Mouse (Mus musculus) gastrocnemius, postnatal 14 days (tissue): Measurements from ENCODE around the gene Sppl2c. TPM values are rescaled to one million over a fixed set of nuclear protein-coding genes. Genes with fewer than 3 reads are reported as not detected.

ENCODE experiments used
- DNase-seq: peaks from one replicate; pipeline ENCODE4 v3.0.0; 2021; ENCODE audit warnings: mixed read lengths
- intact Hi-C: fragments of 180-260 bp; cut with DNase I; formaldehyde crosslinking; loops from one replicate; pipeline ENCODE4 v1.15.1; 2025; ENCODE audit warnings: low total_unique reads
- long read RNA-seq, 2 experiments: library from polyadenylated mRNA; stranded (forward); transcript quantifications; one replicate each; pipeline ENCODE4 v2.0.0; 2021
- total RNA-seq, 2 experiments: library from RNA; stranded (reverse); gene quantifications; 2 replicates each; pipeline ENCODE4 v1.2.3; 2021

Sppl2c gene
- not detected for total RNA-seq
- long read RNA-seq, experiment 1, result 0 reads
- long read RNA-seq, experiment 2, result 0 reads

DNA sequence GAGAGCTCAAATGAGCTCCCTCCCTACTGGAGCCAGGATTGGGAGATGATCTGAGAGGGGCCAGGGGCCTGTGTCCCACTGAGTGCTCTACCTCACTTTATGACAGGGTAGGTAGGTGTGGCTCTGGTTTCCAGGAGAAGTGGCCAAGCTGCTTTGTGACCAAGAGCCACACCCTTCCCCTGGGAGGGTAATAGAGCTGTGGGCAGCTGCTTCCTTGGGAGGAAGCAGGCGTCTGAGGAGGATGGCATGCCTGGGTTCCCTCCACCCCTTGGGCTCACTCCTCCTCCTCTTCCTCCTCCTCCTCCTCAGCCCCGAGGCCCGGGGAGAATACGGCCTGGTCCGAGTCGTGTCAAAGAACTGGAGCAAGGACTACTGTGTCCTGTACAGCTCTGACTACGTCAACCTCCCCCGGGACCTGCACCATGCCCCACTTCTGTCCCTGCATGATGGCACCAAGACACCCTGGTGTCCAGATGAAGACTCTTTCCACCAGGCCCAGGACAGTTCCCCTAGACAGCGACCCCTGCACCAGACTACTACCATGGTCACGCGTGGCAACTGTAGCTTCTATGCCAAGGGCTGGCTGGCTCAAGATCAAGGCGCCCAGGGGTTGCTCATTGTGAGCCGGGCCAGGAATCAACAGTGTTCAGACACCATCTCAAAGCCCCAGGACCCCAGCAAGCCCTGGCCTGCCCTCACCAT lies at the start of gene Sppl2c:
Gene Sppl2c (plus strand): TSS at position 193 of the 702 bp plus-strand sequence.
- DNase-seq, result no peak
- intact Hi-C loops, result no loop called here

GRCm38 (mm10) chr11:104138976-104139375 lies 47.2 kb upstream of the Sppl2c start:
- DNase-seq, result no peak
- intact Hi-C loops, result no loop called here

DNA sequence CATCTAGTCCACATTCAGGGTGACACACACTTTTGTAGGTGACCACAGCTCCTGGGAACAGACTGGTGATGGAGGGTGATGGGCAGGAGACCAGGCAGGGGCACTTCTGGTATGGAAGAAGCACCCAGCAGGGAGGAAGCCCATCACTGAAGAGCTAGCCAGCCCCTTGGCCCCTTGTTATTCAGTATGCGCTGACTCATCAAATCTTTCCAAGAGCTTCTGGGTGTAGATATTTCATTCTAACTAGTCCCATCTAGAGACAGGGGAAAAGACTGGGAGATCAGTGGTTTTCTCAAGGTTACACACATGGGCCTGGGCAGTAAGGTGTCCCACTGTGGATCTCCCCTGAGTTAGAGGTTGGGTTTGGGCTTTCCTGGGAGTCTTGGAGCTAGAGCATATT lies 41.2 kb upstream of the Sppl2c start:
- intact Hi-C loops, result no loop called here
- no peak for DNase-seq

DNA sequence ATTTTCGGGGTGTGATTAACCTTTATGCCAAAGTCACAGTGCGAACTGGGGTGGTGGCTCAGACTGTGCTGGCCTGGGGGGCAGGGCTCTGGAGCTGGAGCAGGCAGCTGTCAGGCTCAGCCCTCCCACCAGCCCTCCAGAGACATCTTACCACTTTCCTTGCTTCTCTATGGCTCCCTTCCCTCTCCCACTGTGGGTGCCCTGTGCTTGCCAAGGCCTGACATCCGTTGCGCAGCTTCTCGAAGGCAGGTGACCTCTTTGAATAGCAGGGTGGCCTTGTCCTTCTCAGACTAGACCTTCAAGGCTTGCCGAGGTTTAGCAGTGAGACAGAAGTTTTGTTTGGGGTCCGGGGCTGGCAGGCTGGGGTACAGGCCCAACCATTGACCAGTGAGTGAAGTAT lies 37.3 kb upstream of the Sppl2c start:
- DNase-seq, result no peak
- intact Hi-C loops, result no loop called here

DNA sequence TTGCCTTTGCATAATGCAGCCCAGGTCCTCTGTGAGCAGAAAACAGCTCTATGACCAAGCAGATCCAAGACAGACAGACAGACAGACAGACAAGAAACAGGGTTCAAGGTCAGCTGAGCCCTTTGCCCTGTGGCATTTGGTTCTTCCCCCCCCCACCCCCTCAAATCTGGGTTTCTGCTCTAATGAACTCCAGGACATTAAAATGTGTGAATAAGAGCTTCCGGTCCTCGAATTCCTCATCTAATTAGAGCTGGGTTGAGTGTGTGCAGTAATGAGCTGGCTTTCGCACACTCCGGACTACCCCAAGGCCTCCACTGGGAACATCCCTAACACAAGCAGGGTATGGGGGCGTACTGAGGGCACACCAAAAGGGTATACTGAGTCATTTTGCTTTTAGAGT lies 35.2 kb upstream of the Sppl2c start:
- DNase-seq, result no peak
- intact Hi-C loops, result no loop called here

- no peak for DNase-seq
- intact Hi-C loops, result no loop called here
These were observed 31.8 kb upstream of the Sppl2c start for GRCm38 (mm10) chr11:104154332-104154731.

- intact Hi-C loops, result no loop called here
- DNase-seq, result no peak
These were observed 31.1 kb upstream of the Sppl2c start for GRCm38 (mm10) chr11:104154820-104155635.

DNA sequence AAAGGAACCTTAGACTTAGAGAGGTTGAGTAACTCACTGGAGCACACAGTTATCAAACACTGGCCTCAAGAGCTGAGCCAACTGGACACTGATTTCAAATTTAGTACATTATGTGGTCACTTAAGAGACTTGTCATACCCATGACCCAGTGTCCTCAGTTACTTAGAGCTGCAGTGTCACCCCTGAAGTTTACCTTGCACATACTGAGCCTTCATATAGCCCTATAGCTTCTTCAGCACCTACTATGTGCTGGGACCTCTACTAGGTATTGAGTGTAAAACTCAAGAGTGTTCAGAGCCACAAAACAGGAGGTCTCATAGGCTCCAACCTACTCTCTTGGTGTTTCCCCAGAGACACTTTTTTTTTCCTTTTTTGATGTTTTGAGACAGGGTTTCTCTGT lies 30.2 kb upstream of the Sppl2c start:
- intact Hi-C loops, result no loop called here
- no peak for DNase-seq

DNA sequence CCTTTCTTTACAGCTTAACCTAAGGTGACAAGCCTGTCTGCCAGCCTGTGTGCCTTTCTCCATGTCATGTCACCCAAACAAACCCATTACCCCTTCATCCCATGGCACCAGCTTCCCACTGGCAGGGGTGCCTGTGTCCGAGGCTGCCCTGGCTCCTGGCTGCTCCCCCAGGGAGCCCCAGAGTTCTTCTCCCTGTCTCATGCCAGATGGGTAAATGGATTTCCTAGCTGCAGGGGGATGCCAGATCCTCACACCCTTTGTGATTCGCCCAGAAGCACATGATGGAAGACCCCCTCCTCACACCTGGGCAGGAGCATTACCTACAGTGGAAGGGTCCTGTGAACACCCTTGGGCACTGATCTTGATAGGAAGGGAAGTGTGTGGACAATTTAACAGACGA lies 29.7 kb upstream of the Sppl2c start:
- no peak for DNase-seq
- intact Hi-C loops, result no loop called here

- DNase-seq, result peak; percentile 50
- intact Hi-C loops, result no loop called here
These were observed 28.4 kb upstream of the Sppl2c start for GRCm38 (mm10) chr11:104157603-104158259.

DNA sequence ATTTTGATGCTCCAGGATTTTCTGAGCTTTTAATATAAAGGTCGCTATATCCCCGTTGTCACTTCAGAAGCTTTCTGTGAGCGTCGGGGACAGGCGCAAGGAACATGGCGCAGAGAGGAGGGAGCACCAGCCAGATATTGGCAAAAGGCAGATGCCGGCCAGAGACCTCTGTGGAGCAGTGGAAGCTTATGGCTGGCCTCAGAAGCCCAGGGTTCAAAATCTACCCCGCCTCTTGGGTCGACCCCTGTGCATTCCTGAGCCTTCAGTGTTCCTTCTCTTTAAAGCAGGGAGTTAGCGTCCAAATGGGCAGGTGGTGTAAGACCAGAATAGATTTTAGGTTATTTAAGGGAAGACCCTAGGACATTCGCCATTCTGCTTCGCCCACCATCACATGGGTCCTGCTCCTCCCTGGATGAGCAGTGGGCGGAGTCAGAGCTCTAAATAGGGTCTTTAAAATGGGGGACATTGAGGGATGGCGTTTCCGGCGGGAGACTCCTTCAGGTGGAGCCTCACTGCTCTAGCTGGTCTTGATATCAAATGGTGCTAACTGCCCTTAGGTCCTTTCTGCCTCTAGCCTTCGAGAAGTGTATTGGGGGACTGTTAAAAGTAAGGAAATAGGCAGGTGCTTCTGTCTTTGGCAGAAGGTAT lies 27.7 kb upstream of the Sppl2c start:
- intact Hi-C loops, result no loop called here
- DNase-seq, result no peak

DNA sequence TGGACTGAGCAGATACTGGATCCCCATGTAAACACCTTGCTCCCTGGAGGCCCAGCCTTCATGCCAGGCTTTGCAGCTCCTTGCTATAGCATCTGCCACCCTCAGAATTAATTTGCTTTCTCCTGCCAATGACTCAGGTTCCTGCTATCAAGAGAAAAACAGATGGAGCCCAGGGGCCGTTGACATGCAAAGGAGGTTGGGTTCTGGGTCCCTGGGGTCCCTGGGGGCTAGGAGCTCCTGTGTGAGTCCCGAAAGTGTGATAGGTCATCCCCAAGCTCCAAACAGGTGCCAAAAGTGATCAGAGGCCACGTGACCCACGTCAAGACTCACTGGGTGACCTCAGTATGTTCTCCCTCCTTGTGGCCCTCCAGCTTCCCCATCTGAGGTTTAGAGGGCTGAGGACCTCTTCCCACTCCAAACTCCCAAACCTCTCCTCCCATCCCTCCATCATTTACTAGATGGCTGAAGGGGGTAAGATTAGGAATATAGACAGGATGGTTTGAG lies 26.3 kb upstream of the Sppl2c start:
- intact Hi-C loops, result no loop called here
- DNase-seq, result no peak

- no peak for DNase-seq
- intact Hi-C loops, result no loop called here
These were observed 25.0 kb upstream of the Sppl2c start for GRCm38 (mm10) chr11:104161153-104161552.

GRCm38 (mm10) chr11:104164257-104164656 lies 21.9 kb upstream of the Sppl2c start:
- no peak for DNase-seq
- intact Hi-C loops, result no loop called here

- DNase-seq, result peak; percentile 46
- intact Hi-C loops, result no loop called here
These were observed 14.8 kb upstream of the Sppl2c start for GRCm38 (mm10) chr11:104171281-104171781.

GRCm38 (mm10) chr11:104178893-104179292 lies 7.2 kb upstream of the Sppl2c start:
- intact Hi-C loops, result no loop called here
- no peak for DNase-seq

DNA sequence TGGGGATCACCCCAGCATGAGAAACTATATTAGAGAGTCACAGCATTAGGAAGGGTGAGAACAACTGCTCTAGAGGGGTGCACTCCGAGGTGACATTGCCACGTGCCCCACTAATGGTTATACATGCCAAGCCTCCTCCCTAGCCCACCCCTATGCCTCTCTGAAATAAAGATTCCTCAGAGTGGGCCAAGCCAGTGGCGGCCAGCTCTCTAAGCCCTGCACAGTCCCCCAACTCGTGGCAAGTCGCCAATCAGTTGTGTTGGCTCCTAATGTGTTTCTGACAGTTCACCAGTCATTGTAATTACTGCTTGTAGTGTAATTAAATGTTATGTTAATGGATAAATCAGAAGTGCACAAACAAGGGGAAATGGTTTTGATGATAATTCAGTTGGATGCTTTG lies 6.3 kb upstream of the Sppl2c start:
- DNase-seq, result no peak
- intact Hi-C loops, result no loop called here

- no peak for DNase-seq
- intact Hi-C loops, result no loop called here
These were observed 4.0 kb upstream of the Sppl2c start for GRCm38 (mm10) chr11:104182141-104182540.

DNA sequence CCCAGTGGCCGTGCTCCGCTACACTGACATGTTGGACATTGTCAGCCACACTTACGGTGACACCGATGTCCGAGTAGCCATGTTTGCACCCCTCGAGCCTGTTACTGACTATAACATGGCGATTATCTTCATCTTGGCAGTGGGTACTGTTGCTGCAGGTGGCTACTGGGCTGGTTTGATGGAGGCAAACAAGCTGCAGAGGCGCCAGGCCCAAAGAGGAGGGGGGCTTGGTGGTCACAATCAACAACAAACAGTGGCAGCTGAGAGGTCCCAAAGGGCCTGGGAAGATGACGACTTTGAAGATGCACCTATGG lies 667 bp downstream of the Sppl2c start:
- no peak for DNase-seq
- intact Hi-C loops, result no loop called here

GRCm38 (mm10) chr11:104187766-104188165 lies 1.6 kb downstream of the Sppl2c start:
- intact Hi-C loops, result no loop called here
- no peak for DNase-seq
